Mouse (Mus musculus): ENCODE measurements at regions not wholly inside any gene's neighbourhood (a gene's known extent, or its start where the extent isn't known, plus 50 kb on each side); places are given as distances from the start of the nearest gene placed in this dataset.

DNA sequence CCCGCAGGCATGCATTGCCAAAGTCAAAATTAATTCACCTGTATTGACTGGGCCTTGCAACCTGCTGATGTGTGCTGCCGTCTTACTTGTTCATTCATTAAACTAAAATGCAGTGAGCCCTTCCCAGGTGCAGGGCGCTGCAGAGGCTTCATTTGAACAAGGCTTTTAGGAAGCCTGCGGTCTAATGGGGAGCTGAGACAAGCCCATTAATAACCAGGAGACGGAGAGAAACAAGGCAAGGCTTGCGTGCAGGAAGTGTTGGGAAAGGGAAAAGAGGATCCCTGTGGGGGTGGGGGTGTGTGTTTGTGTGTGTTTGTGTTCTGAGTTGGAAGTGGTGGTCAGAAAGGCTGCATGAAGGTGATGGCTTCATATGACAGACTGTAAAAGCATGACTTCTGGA lies 215.6 kb downstream of the Bcor start:
- TF ChIP-seq EP300 (IDR thresholded peaks at IDR 0.05; ENCODE audit: low read depth) (no peak), CTCF (IDR thresholded peaks at IDR 0.05; ENCODE audit: low read depth) (no peak)
- H3K4me3 ChIP-seq (ENCODE audit: insufficient read depth in 1 of 2, low read depth in 2 of 2, low read length in 2 of 2): no peak overlapping the region
- no peak for DNase-seq (ENCODE audit: low read depth in 3 of 3, low spot score in 3 of 3)
- no peak for ATAC-seq (ENCODE audit: insufficient read depth)
- H3K36me3 ChIP-seq (replicated peaks; ENCODE audit: control insufficient read depth, insufficient read depth, low read depth): no peaks in the 10 kb centered on the region
- H3K27me3 ChIP-seq (ENCODE audit: control insufficient read depth, insufficient read depth, low read length): no peaks in the 10 kb centered on the region
- H3K9ac ChIP-seq (replicated peaks): no peak overlapping the region
- H3K27ac ChIP-seq: no peak overlapping the region
- H3K9me3 ChIP-seq (ENCODE audit: control insufficient read depth, low read length): no peaks in the 10 kb centered on the region
- 42% methylated on average over 6 of the region's 6 CpGs for WGBS (ENCODE audit: insufficient replicate concordance)
- H3K4me2 ChIP-seq (ENCODE audit: low read depth): no peak overlapping the region
- H3K4me1 ChIP-seq (replicated peaks; ENCODE audit: control insufficient read depth in 2 of 2, insufficient read depth in 2 of 2, low read length in 1 of 2): no peaks in the 10 kb centered on the region

DNA sequence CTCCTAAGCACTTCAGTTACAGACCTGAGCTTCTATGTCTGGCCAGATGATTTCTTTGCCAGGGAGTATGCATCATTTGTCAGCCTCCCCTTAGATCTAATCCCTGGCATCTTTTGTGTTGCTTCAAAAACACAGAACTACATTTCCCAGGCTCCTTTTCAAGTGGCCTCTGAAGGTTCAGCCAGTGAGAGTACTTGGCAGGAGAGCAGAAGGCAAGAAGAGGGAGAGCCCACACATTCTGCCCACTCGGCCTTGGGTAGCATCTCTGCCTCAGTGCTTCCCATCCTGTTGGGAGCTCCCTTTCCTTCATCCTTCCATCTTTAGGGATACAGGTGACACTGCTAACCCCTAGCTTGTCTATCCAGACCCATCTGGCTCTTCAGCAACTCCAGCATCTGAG lies 214.9 kb downstream of the Bcor start:
- H3K9ac ChIP-seq (replicated peaks): no peak overlapping the region
- 41% methylated on average over 1 of the region's 1 CpGs for WGBS (ENCODE audit: insufficient replicate concordance)
- ATAC-seq (ENCODE audit: insufficient read depth): no peak

DNA sequence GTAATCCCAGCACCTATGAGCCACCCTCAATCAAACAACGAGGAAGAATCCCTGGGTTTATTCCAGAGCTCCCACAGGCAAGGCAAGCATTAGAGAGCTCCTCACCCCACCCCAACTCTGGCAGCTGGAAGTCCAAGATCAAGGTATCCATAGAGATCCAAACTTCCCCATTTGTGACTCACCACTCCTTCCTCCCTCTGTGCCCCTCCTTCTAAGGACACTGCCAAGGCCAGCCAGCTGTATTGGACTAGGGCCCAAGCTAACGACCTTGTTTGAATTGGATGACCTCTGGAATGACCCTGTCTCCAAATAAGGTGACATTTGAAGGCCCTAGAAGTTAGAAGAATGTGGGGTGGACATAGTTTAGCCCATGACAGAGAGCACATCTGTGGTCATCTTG lies 208.0 kb downstream of the Bcor start:
- H3K4me2 ChIP-seq (ENCODE audit: low read depth): no peak overlapping the region
- H3K27me3 ChIP-seq (ENCODE audit: control insufficient read depth, insufficient read depth, low read length): no peaks in the 10 kb centered on the region
- DNase-seq (ENCODE audit: low read depth in 3 of 3, low spot score in 3 of 3) (no peak), ATAC-seq (ENCODE audit: insufficient read depth) (no peak)
- no peak overlapping the region for H3K9ac ChIP-seq (replicated peaks)
- H3K4me3 ChIP-seq (ENCODE audit: insufficient read depth in 1 of 2, low read depth in 2 of 2, low read length in 2 of 2): no peak overlapping the region
- no peak for TF ChIP-seq EP300 (IDR thresholded peaks at IDR 0.05; ENCODE audit: low read depth)
- H3K36me3 ChIP-seq (replicated peaks; ENCODE audit: control insufficient read depth, insufficient read depth, low read depth): no peaks in the 10 kb centered on the region
- H3K9me3 ChIP-seq (ENCODE audit: control insufficient read depth, low read length): no peaks in the 10 kb centered on the region
- H3K27ac ChIP-seq: no peak overlapping the region
- H3K4me1 ChIP-seq (replicated peaks; ENCODE audit: control insufficient read depth in 2 of 2, insufficient read depth in 2 of 2, low read length in 1 of 2): no peaks in the 10 kb centered on the region
- 26% methylated on average over 2 of the region's 2 CpGs for WGBS (ENCODE audit: insufficient replicate concordance)

More for the DNA sequence above, 214.9 kb downstream of the Bcor start:
- no peak overlapping the region for H3K4me3 ChIP-seq (ENCODE audit: insufficient read depth in 1 of 2, low read depth in 2 of 2, low read length in 2 of 2)
- TF ChIP-seq EP300 (IDR thresholded peaks at IDR 0.05; ENCODE audit: low read depth): no peak
- TF ChIP-seq CTCF (IDR thresholded peaks at IDR 0.05; ENCODE audit: low read depth): no peak
- no peak for DNase-seq (ENCODE audit: low read depth in 3 of 3, low spot score in 3 of 3)
- no peak overlapping the region for H3K27ac ChIP-seq
- no peaks in the 10 kb centered on the region for H3K36me3 ChIP-seq (replicated peaks; ENCODE audit: control insufficient read depth, insufficient read depth, low read depth)
- H3K9me3 ChIP-seq (ENCODE audit: control insufficient read depth, low read length): no peaks in the 10 kb centered on the region
- no peak overlapping the region for H3K4me2 ChIP-seq (ENCODE audit: low read depth)
- no peaks in the 10 kb centered on the region for H3K27me3 ChIP-seq (ENCODE audit: control insufficient read depth, insufficient read depth, low read length)
- H3K4me1 ChIP-seq (replicated peaks; ENCODE audit: control insufficient read depth in 2 of 2, insufficient read depth in 2 of 2, low read length in 1 of 2): no peaks in the 10 kb centered on the region

DNA sequence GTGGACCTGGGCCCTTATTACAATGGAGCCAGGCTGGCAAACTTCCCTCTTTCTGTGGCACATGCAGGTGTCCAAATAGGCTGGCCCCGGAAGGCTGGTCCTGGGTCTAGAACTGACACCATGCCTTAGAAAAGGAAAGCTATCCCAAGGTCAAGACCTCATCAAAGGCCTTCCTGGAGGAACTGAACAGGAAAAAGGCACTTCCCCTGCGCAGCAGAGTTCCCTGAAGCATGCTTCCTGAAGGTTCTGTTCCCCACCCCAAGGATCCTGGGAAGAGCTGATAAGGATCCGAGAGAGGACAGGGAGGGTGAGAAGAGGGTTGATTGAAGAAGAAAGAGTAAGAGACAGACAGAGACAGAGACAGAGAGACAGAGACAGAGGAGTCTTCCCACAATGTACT lies 204.0 kb downstream of the Bcor start:
- no peak for DNase-seq (ENCODE audit: low read depth in 3 of 3, low spot score in 3 of 3)
- Histone ChIP-seq H3K4me3 (ENCODE audit: insufficient read depth in 1 of 2, low read depth in 2 of 2, low read length in 2 of 2) (no peak overlapping the region), H3K27me3 (ENCODE audit: control insufficient read depth, insufficient read depth, low read length) (no peaks in the 10 kb centered on the region), H3K27ac (no peak overlapping the region), H3K4me1 (replicated peaks; ENCODE audit: control insufficient read depth in 2 of 2, insufficient read depth in 2 of 2, low read length in 1 of 2) (no peaks in the 10 kb centered on the region), H3K36me3 (replicated peaks; ENCODE audit: control insufficient read depth, insufficient read depth, low read depth) (no peaks in the 10 kb centered on the region), H3K4me2 (ENCODE audit: low read depth) (no peak overlapping the region), H3K9ac (replicated peaks) (no peak overlapping the region), H3K9me3 (ENCODE audit: control insufficient read depth, low read length) (no peaks in the 10 kb centered on the region)
- TF ChIP-seq CTCF (IDR thresholded peaks at IDR 0.05; ENCODE audit: low read depth) (no peak), EP300 (IDR thresholded peaks at IDR 0.05; ENCODE audit: low read depth) (no peak)
- 32% methylated on average over 3 of the region's 3 CpGs for WGBS (ENCODE audit: insufficient replicate concordance)
- ATAC-seq (ENCODE audit: insufficient read depth): no peak

DNA sequence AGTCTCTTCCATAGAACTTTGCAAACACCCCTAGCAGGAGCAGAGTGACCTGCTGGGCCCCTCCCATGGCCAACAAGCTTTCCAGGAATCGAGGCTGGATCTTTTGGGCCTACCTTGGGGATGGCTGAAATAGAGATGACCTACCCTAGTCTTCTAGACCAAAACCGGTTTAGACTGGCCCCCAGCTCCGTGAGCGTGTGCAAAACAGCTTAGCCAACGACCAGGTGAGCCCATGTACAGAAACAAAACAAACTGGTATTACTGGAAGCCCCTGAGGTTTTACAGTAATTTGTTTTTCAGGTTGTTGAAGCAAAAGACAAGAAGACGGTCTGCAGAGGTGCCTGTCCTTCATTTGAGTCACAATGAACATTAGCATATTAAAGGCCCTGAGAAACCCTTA lies 203.1 kb downstream of the Bcor start:
- H3K4me3 ChIP-seq (ENCODE audit: insufficient read depth in 1 of 2, low read depth in 2 of 2, low read length in 2 of 2): no peak overlapping the region
- no peak overlapping the region for H3K4me2 ChIP-seq (ENCODE audit: low read depth)
- H3K27me3 ChIP-seq (ENCODE audit: control insufficient read depth, insufficient read depth, low read length): no peaks in the 10 kb centered on the region
- H3K4me1 ChIP-seq (replicated peaks; ENCODE audit: control insufficient read depth in 2 of 2, insufficient read depth in 2 of 2, low read length in 1 of 2): no peaks in the 10 kb centered on the region
- 59% methylated on average over 6 of the region's 6 CpGs for WGBS (ENCODE audit: insufficient replicate concordance)
- no peak for TF ChIP-seq CTCF (IDR thresholded peaks at IDR 0.05; ENCODE audit: low read depth)
- TF ChIP-seq EP300 (IDR thresholded peaks at IDR 0.05; ENCODE audit: low read depth): no peak
- DNase-seq (ENCODE audit: low read depth in 3 of 3, low spot score in 3 of 3): no peak
- H3K27ac ChIP-seq: no peak overlapping the region
- no peak for ATAC-seq (ENCODE audit: insufficient read depth)
- H3K36me3 ChIP-seq (replicated peaks; ENCODE audit: control insufficient read depth, insufficient read depth, low read depth): no peaks in the 10 kb centered on the region
- H3K9me3 ChIP-seq (ENCODE audit: control insufficient read depth, low read length): no peaks in the 10 kb centered on the region
- no peak overlapping the region for H3K9ac ChIP-seq (replicated peaks)

Measured in liver, embryonic 14.5 days (tissue).